Comparison of ENCODE assay signal across 14 mouse cellular contexts in genomic region chr17:48299756-48300155, GRCm38 (mm10). TPM values are rescaled to one million over a fixed set of nuclear protein-coding genes. Genes with fewer than 3 reads are reported as not detected.
DNase-seq lines count a peak whose midpoint lies in the region; ATAC-seq and TF ChIP-seq lines count a peak whose summit lies in the region.
"Had no signal": no experiment of that assay in that cellular context is flagged by ENCODE, and none has a peak within 500 bp of the region (broad histone marks: within the 10 kb centered on the region; RNA-seq: fewer than 3 reads in every experiment).

No protein-coding gene starts in this region.

- no peaks in the 10 kb centered on the region for H3K9me3 ChIP-seq in intestine, embryonic 16.5 days (ENCODE audit: control insufficient read depth, low read length)
- no peaks in the 10 kb centered on the region for H3K9me3 ChIP-seq in intestine, postnatal 0 days (ENCODE audit: control insufficient read depth)
- H3K9me3 ChIP-seq in E14TG2a.4 (ENCODE audit: low read length), result no peaks in the 10 kb centered on the region
- no peaks in the 10 kb centered on the region for H3K9me3 ChIP-seq in liver, embryonic 13.5 days (replicated peaks)
- H3K9me3 ChIP-seq: forebrain, embryonic 13.5 days; hindbrain, embryonic 12.5 days; kidney, embryonic 15.5 days; limb, embryonic 15.5 days; midbrain, embryonic 10.5 days had no signal

- ATAC-seq in intestine, embryonic 16.5 days, result peak; percentile 18; the same call in 1 of the 2 replicates
- ATAC-seq in intestine, postnatal 0 days, result no peak
- peak; percentile 15; the same call in 1 of the 2 replicates for ATAC-seq in liver, embryonic 13.5 days (ENCODE audit: low read depth)
- ATAC-seq: forebrain, embryonic 13.5 days had no signal

- WGBS in intestine, embryonic 16.5 days, result 56% methylated on average over 7 of the region's 7 CpGs
- 53% methylated on average over 7 of the region's 7 CpGs for WGBS in intestine, postnatal 0 days
- WGBS in liver, embryonic 13.5 days (ENCODE audit: insufficient replicate concordance), result 6% methylated on average over 7 of the region's 7 CpGs
- 20% methylated on average over 7 of the region's 7 CpGs for WGBS in spleen, adult 2 months

- no peak overlapping the region for H3K4me3 ChIP-seq in intestine, embryonic 16.5 days (ENCODE audit: low read length)
- H3K4me3 ChIP-seq in intestine, postnatal 0 days (ENCODE audit: low read depth, low read length), result no peak overlapping the region
- H3K4me3 ChIP-seq in E14TG2a.4 (replicated peaks; ENCODE audit: low read length), result 0 out of 2 replicates have a peak overlapping the region, but pooled peaks have one; percentile 10
- peak overlapping the region; percentile 69 for H3K4me3 ChIP-seq in liver, embryonic 13.5 days (replicated peaks)
- H3K4me3 ChIP-seq in spleen, adult 2 months (ENCODE audit: extremely low read depth, insufficient read depth, insufficient read length), result peak overlapping the region; percentile 69
- H3K4me3 ChIP-seq: forebrain, embryonic 13.5 days; hindbrain, embryonic 12.5 days; kidney, embryonic 15.5 days; limb, embryonic 15.5 days; midbrain, embryonic 10.5 days had no signal

- no peaks in the 10 kb centered on the region for H3K36me3 ChIP-seq in intestine, embryonic 16.5 days (ENCODE audit: control insufficient read depth, insufficient read depth, low read length)
- H3K36me3 ChIP-seq in intestine, postnatal 0 days (ENCODE audit: control insufficient read depth, insufficient read depth), result no peaks in the 10 kb centered on the region
- no peaks in the 10 kb centered on the region for H3K36me3 ChIP-seq in E14TG2a.4 (ENCODE audit: insufficient read depth, low read length)
- H3K36me3 ChIP-seq in liver, embryonic 13.5 days, result peaks cover 19% of the 10 kb centered on the region
- H3K36me3 ChIP-seq in spleen, adult 2 months (ENCODE audit: control insufficient read depth, insufficient read depth, low read length), result peaks cover 8% of the 10 kb centered on the region
- H3K36me3 ChIP-seq: hindbrain, embryonic 12.5 days; kidney, embryonic 15.5 days; limb, embryonic 15.5 days; midbrain, embryonic 10.5 days had no signal

- TF ChIP-seq CTCF in intestine, postnatal 0 days (IDR thresholded peaks at IDR 0.05; ENCODE audit: low read depth), result no peak
- TF ChIP-seq CTCF in E14TG2a.4 (conservative IDR thresholded peaks at IDR 0.05; ENCODE audit: low read length), result no peak
- TF ChIP-seq CTCF in spleen, adult 2 months (IDR thresholded peaks at IDR 0.05; ENCODE audit: extremely low read depth, insufficient read depth, insufficient read length, insufficient replicate concordance), result no peak

- peak overlapping the region; percentile 16; the same call in 1 of the 2 replicates for H3K4me2 ChIP-seq in intestine, embryonic 16.5 days (ENCODE audit: low read depth, low read length)
- no peak overlapping the region for H3K4me2 ChIP-seq in intestine, postnatal 0 days (replicated peaks; ENCODE audit: low read depth)
- peak overlapping the region; percentile 88 for H3K4me2 ChIP-seq in liver, embryonic 13.5 days
- H3K4me2 ChIP-seq: forebrain, embryonic 13.5 days; hindbrain, embryonic 12.5 days; kidney, embryonic 15.5 days; limb, embryonic 15.5 days had no signal

- H3K9ac ChIP-seq in intestine, embryonic 16.5 days (ENCODE audit: low read depth, low read length), result no peak overlapping the region
- no peak overlapping the region for H3K9ac ChIP-seq in intestine, postnatal 0 days (ENCODE audit: low read depth, low read length)
- H3K9ac ChIP-seq in liver, embryonic 13.5 days, result peak overlapping the region; percentile 80
- H3K9ac ChIP-seq: forebrain, embryonic 13.5 days; hindbrain, embryonic 12.5 days; kidney, embryonic 15.5 days; limb, embryonic 15.5 days had no signal

- TF ChIP-seq POLR2A in spleen, adult 2 months (IDR thresholded peaks at IDR 0.05; ENCODE audit: low read depth, low read length), result no peak

- no peak for DNase-seq in liver, embryonic 13.5 days
- DNase-seq in spleen, adult 2 months (ENCODE audit: low read depth in 1 of 2, low spot score in 2 of 2), result peak; percentile 66 to 80
- no peak for DNase-seq in cerebellum, postnatal 14 days
- no peak for DNase-seq in layer of hippocampus, adult 9-10 months (ENCODE audit: low spot score)
- no peak for DNase-seq in adrenal gland, adult (ENCODE audit: inconsistent age in 2 of 2, low spot score in 1 of 2)
- DNase-seq: adrenal gland, adult 2 months had no signal

- no peaks in the 10 kb centered on the region for H3K27me3 ChIP-seq in intestine, embryonic 16.5 days (replicated peaks; ENCODE audit: control insufficient read depth, insufficient read depth, low read length)
- no peaks in the 10 kb centered on the region for H3K27me3 ChIP-seq in intestine, postnatal 0 days (replicated peaks; ENCODE audit: control insufficient read depth, insufficient read depth, low read length)
- no peaks in the 10 kb centered on the region for H3K27me3 ChIP-seq in E14TG2a.4 (ENCODE audit: insufficient read depth, low read length)
- H3K27me3 ChIP-seq in liver, embryonic 13.5 days, result no peaks in the 10 kb centered on the region
- H3K27me3 ChIP-seq in spleen, adult 2 months (ENCODE audit: control insufficient read depth, insufficient read depth, low read length), result no peaks in the 10 kb centered on the region
- H3K27me3 ChIP-seq: forebrain, embryonic 13.5 days; hindbrain, embryonic 12.5 days; kidney, embryonic 15.5 days; limb, embryonic 15.5 days had no signal

- peaks cover 7% of the 10 kb centered on the region for H3K4me1 ChIP-seq in intestine, embryonic 16.5 days (ENCODE audit: control insufficient read depth, insufficient read depth, low read length)
- no peaks in the 10 kb centered on the region for H3K4me1 ChIP-seq in intestine, postnatal 0 days (replicated peaks; ENCODE audit: control insufficient read depth, insufficient read depth, low read length)
- H3K4me1 ChIP-seq in E14TG2a.4 (replicated peaks; ENCODE audit: low read depth, low read length), result peaks cover 55% of the 10 kb centered on the region
- peaks cover 72% of the 10 kb centered on the region for H3K4me1 ChIP-seq in liver, embryonic 13.5 days (replicated peaks)
- H3K4me1 ChIP-seq in spleen, adult 2 months (ENCODE audit: control insufficient read depth, insufficient read depth, insufficient read length), result peaks cover 29% of the 10 kb centered on the region; the same call in 1 of the 2 replicates
- H3K4me1 ChIP-seq: forebrain, embryonic 13.5 days; hindbrain, embryonic 12.5 days; kidney, embryonic 15.5 days; limb, embryonic 15.5 days had no signal

- H3K27ac ChIP-seq in intestine, embryonic 16.5 days (ENCODE audit: low read length), result no peak overlapping the region
- H3K27ac ChIP-seq in intestine, postnatal 0 days (ENCODE audit: low read depth, low read length), result no peak overlapping the region
- peak overlapping the region; percentile 94 for H3K27ac ChIP-seq in liver, embryonic 13.5 days
- H3K27ac ChIP-seq in spleen, adult 2 months (ENCODE audit: insufficient read depth, low read length), result peak overlapping the region; percentile 97
- H3K27ac ChIP-seq: forebrain, embryonic 13.5 days; hindbrain, embryonic 12.5 days; kidney, embryonic 15.5 days; limb, embryonic 15.5 days had no signal

RNA-seq across cellular contexts. Expression of gene Treml2, which starts 0.5 kb away (rescaled TPM):
- polyA plus RNA-seq in intestine, embryonic 16.5 days (2015; fragmentation: Nextera tagmentation; extraction: Ambion mirVana), result 0.27 and 0.37 TPM in 2 replicates
- 0.24 TPM in 1 of 2 replicates, not detected in the other for polyA plus RNA-seq in intestine, postnatal 0 days (2015; fragmentation: Nextera tagmentation; extraction: Ambion mirVana)
- 4.4 and 5.5 TPM in 2 replicates for polyA plus RNA-seq in liver, embryonic 13.5 days (2015; fragmentation: Nextera tagmentation; extraction: Ambion mirVana)
- polyA plus RNA-seq in spleen, adult 2 months (2012; rRNA removed), result 56.4 and 66.7 TPM in 2 replicates

RNA-seq across cellular contexts. Expression of gene B430306N03Rik, which starts 16.2 kb away (rescaled TPM):
- 0.44 and 0.59 TPM in 2 replicates for polyA plus RNA-seq in intestine, embryonic 16.5 days (2015; fragmentation: Nextera tagmentation; extraction: Ambion mirVana)
- polyA plus RNA-seq in intestine, postnatal 0 days (2015; fragmentation: Nextera tagmentation; extraction: Ambion mirVana), result 0.05 and 0.22 TPM in 2 replicates
- 1.2 and 1.8 TPM in 2 replicates for polyA plus RNA-seq in liver, embryonic 13.5 days (2015; fragmentation: Nextera tagmentation; extraction: Ambion mirVana)
- 9.1 and 11.5 TPM in 2 replicates for polyA plus RNA-seq in spleen, adult 2 months (2012; rRNA removed)
- polyA plus RNA-seq: hindbrain, embryonic 12.5 days had no signal

RNA-seq across cellular contexts. Expression of gene Treml4, which starts 35.7 kb away (rescaled TPM):
- 4.0 and 5.8 TPM in 2 replicates for polyA plus RNA-seq in intestine, embryonic 16.5 days (2015; fragmentation: Nextera tagmentation; extraction: Ambion mirVana)
- 1.4 and 2.2 TPM in 2 replicates for polyA plus RNA-seq in intestine, postnatal 0 days (2015; fragmentation: Nextera tagmentation; extraction: Ambion mirVana)
- 3.5 and 3.6 TPM in 2 replicates for polyA plus RNA-seq in liver, embryonic 13.5 days (2015; fragmentation: Nextera tagmentation; extraction: Ambion mirVana)
- polyA plus RNA-seq in spleen, adult 2 months (2012; rRNA removed), result 50.3 and 50.6 TPM in 2 replicates
- polyA plus RNA-seq: hindbrain, embryonic 12.5 days had no signal

RNA-seq across cellular contexts. Expression of gene Trem2, which starts 46.4 kb away (rescaled TPM):
- 4.4 and 5.1 TPM in 2 replicates for polyA plus RNA-seq in intestine, embryonic 16.5 days (2015; fragmentation: Nextera tagmentation; extraction: Ambion mirVana)
- 3.2 and 3.4 TPM in 2 replicates for polyA plus RNA-seq in intestine, postnatal 0 days (2015; fragmentation: Nextera tagmentation; extraction: Ambion mirVana)
- polyA plus RNA-seq in liver, embryonic 13.5 days (2015; fragmentation: Nextera tagmentation; extraction: Ambion mirVana), result 3.1 and 3.2 TPM in 2 replicates
- polyA plus RNA-seq in spleen, adult 2 months (2012; rRNA removed), result 1.0 and 2.5 TPM in 2 replicates

RNA-seq across cellular contexts. Expression of gene Trem3, which starts 52.2 kb away (rescaled TPM):
- polyA plus RNA-seq in intestine, embryonic 16.5 days (2015; fragmentation: Nextera tagmentation; extraction: Ambion mirVana), result 0.37 and 0.57 TPM in 2 replicates
- polyA plus RNA-seq in intestine, postnatal 0 days (2015; fragmentation: Nextera tagmentation; extraction: Ambion mirVana), result not detected in 2 replicates
- 2.1 and 2.2 TPM in 2 replicates for polyA plus RNA-seq in liver, embryonic 13.5 days (2015; fragmentation: Nextera tagmentation; extraction: Ambion mirVana)
- polyA plus RNA-seq in spleen, adult 2 months (2012; rRNA removed), result 1.8 and 2.2 TPM in 2 replicates
- polyA plus RNA-seq: adrenal gland, adult 2 months; forebrain, embryonic 13.5 days; hindbrain, embryonic 12.5 days; kidney, embryonic 15.5 days; midbrain, embryonic 10.5 days had no signal

Comparison
In these comparisons a context has a peak if more than half of its experiments do, and no peak if none do; other contexts are left out.
1. H3K27ac ChIP-seq: peak in liver, embryonic 13.5 days (single experiment) and spleen, adult 2 months (single experiment); none in intestine, embryonic 16.5 days (single experiment) and intestine, postnatal 0 days (single experiment).
2. H3K4me3 ChIP-seq: peak in E14TG2a.4 (single experiment), liver, embryonic 13.5 days (single experiment) and spleen, adult 2 months (single experiment); none in intestine, embryonic 16.5 days (single experiment) and intestine, postnatal 0 days (single experiment).
3. DNase-seq: peak in spleen, adult 2 months (2 of 2); none in liver, embryonic 13.5 days (single experiment), cerebellum, postnatal 14 days (0 of 2), layer of hippocampus, adult 9-10 months (single experiment) and adrenal gland, adult (0 of 2).